Mouse (Mus musculus) bone marrow macrophage, adult 2 months (primary cell): Measurements from ENCODE around the gene Rnasel. TPM values are rescaled to one million over a fixed set of nuclear protein-coding genes. Genes with fewer than 3 reads are reported as not detected.

Experiments
- H3K27ac ChIP-seq: 2 replicates; pipeline ENCODE4 v1.5.1; 2012; ENCODE audit warnings: low read depth, low read length; ENCODE audit not compliant: insufficient read depth
- H3K4me1 ChIP-seq: 2 replicates; pipeline ENCODE4 v1.6.1; 2012; ENCODE audit warnings: low read length; ENCODE audit not compliant: control insufficient read depth, insufficient read depth
- H3K4me3 ChIP-seq: 2 replicates; pipeline ENCODE4 v1.5.1; 2012; ENCODE audit warnings: mild to moderate bottlenecking, low read length, moderate library complexity; ENCODE audit not compliant: insufficient read depth
- CTCF ChIP-seq: IDR thresholded peaks from 2 replicates; pipeline ENCODE4 v1.5.1; 2012; ENCODE audit warnings: low read depth, mild to moderate bottlenecking, low read length, moderate library complexity
- POLR2A ChIP-seq: IDR thresholded peaks from 2 replicates; pipeline ENCODE4 v1.6.1; 2012; ENCODE audit warnings: mild to moderate bottlenecking, low read depth, low read length, borderline replicate concordance
- polyA plus RNA-seq: library from polyadenylated mRNA; stranded (reverse); fragments of >200 nt; gene quantifications from 2 replicates; pipeline ENCODE4 v1.2.4, GENCODE M21; 2012; ENCODE audit not compliant: missing spikeins, insufficient read depth, insufficient read length

Rnasel gene
- polyA plus RNA-seq, 1 experiment: 119 TPM

DNA sequence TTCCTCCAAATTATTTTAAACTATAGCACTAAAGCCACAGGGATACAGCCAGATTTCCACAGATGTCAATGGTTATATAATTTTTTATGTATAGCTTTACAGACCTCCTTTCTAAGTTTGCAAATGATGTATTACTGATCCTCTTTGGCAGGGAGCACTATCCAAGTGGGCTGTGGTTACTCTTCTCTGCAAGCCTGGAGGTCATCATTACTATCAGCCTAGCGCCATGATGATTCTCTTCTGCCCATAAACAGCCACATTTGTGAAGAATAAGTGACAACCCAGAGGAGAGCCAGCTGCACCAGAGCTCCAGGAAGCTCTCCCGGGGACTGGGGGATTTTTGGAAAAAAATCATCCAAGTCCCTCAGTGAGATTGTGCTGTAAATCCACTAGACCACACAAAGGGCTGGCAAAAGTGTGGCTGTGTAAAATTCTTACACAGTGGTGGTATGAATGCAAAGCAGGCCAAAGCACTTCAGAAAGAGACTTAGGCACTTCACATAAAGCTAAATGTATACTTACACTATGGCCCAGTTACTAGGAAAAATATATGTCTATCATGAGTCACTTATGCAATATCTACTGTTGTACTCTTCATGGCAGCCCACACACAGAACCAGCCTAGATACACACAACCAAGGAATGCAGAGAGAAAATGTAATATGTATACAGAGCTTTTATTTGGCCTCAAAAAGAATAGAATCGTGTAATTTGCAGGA, 37.5 kb upstream of the Rnasel start:
- TF ChIP-seq CTCF (no peak), POLR2A (no peak)
- no peak overlapping the region for H3K27ac ChIP-seq
- no peaks in the 10 kb centered on the region for H3K4me1 ChIP-seq
- H3K4me3 ChIP-seq: no peak overlapping the region

DNA sequence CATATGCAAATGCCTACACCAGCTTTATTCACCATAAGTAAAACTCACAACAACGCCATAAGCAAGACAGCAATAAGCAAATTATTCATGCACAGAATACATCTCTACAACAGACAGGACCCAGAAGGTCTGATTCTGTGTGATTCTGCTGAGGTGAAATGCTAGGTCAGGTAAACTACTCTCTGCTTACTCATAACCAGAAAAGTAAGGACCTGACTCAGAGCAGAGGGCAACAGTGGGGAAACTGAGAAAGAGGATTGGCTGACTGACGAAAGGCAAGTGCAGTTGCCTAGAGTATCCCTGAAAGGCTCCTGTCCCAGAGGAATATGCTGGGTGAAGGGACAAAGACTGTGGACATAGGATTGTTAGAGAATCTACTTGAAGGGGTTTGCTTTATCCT, 36.6 kb upstream of the Rnasel start:
- H3K27ac ChIP-seq: no peak overlapping the region
- H3K4me1 ChIP-seq: no peaks in the 10 kb centered on the region
- H3K4me3 ChIP-seq: no peak overlapping the region
- TF ChIP-seq CTCF (no peak), POLR2A (no peak)

DNA sequence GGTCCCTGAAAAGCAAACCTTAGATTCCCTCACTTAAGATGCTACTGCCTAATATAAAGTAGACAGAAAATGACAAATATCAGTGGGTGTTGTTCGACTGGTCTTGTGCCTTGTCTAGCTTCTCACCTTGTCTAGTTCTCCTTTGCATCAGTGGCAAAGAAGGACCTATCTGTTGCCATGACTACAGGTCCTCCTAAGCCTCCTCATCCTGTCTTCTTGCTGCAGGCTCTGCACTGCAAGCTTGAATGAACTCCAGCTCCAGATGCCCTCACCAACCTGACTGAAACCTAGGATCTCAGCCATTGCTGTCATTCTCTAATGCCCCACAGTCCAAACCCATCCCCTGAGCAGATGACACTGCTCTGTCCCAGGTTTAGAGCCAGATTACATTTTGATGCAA, 31.2 kb upstream of the Rnasel start:
- Histone ChIP-seq H3K4me1 (no peaks in the 10 kb centered on the region), H3K4me3 (no peak overlapping the region), H3K27ac (no peak overlapping the region)
- no peak for TF ChIP-seq CTCF
- TF ChIP-seq POLR2A: no peak

DNA sequence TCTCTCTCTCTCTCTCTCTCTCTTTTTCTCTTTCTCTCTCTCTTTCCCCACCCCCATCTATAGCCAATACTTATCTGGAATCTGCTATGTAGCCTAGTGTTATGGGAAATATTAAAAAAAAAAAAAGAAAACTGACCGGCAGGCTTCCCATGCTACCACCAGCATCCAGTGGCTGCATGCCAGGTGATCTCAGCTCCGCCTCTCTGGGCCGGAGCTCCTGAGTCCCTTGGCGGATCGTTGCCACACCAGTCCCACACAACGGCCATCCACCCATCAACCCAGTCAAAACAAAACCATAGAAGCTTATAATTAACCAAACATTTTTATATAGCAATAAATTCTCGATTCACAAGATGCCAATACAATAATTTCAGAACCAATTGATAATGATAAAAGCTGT, 28.3 kb upstream of the Rnasel start:
- Histone ChIP-seq H3K27ac (no peak overlapping the region), H3K4me1 (no peaks in the 10 kb centered on the region), H3K4me3 (no peak overlapping the region)
- no peak for TF ChIP-seq POLR2A
- no peak for TF ChIP-seq CTCF

DNA sequence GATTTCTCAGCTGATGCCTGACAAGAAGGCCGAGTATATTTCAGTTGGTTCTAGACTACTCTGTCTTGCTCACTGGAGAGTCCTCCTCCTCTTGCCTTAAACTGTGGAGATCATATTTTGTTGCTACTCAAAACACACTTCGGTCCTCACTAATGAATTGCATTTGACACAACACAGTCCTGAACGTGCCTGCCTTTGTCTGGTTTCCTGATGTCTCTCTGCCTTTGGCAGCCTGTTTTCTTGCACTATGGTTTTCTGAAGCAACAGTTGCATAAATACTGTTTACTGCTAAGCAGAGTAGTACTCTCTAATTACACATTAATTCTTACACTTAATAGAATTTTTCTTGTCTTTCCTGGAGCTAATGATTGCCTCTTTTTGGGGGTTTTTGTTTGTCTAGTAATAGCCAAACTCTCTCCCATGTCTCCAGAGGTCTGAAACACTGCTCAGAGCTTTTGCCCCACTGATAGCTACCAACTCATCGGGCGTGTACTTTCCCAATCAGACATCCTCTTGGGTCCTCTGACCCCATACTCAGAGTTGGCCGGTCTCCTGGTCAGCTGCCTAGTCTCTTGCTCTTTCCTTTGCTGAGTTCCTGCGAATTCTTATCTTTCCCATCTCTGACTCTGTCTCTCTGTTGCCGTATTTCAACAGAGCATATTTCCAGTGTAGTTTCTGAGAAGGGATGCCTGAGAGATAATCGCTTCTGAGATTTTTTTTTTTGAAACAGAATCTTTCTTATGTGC, 27.5 kb upstream of the Rnasel start:
- Histone ChIP-seq H3K27ac (no peak overlapping the region), H3K4me3 (no peak overlapping the region), H3K4me1 (no peaks in the 10 kb centered on the region)
- TF ChIP-seq CTCF: no peak
- no peak for TF ChIP-seq POLR2A

DNA sequence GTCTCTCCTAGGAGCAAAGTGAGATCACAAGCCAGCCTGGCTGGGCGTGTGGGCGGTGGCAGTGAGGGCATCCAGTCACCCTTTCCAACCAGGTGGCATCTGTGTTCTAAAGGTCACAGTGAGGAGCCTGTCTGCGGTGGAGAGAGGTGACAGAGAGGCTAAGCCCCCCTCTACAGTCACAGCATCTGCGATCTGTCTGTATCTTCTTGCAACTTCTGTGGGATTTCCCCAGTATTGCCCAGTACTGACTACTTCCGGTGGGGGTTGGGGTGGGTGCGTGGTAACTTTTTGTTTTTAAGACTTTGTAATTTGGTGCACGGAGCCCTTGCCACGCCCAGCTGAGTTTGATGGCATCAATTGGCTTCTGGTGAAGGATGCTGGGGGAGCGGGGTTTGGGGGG, 25.8 kb upstream of the Rnasel start:
- H3K4me3 ChIP-seq: no peak overlapping the region
- H3K4me1 ChIP-seq: no peaks in the 10 kb centered on the region
- no peak overlapping the region for H3K27ac ChIP-seq
- TF ChIP-seq CTCF (no peak), POLR2A (no peak)

DNA sequence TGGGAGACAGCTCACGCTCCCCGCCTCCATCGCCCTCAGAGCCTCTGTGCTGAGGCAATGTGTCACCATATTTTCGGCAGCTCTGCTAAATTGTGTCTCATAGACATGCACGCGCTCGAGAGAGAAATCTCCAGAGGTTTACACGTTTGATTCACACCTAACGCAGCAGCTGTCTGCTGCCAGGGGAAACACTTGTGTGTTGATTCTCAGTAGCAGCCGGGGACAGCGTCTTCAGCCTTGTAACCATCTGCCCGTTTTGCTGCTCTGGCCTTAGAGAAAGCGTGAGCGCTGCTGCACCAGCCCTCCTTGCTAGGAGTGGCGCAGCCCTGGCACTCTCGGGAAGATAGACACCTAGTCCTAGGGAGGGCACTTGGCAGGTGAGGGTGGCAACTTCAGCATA, 22.6 kb upstream of the Rnasel start:
- TF ChIP-seq POLR2A: no peak
- TF ChIP-seq CTCF: no peak
- Histone ChIP-seq H3K4me3 (no peak overlapping the region), H3K4me1 (no peaks in the 10 kb centered on the region), H3K27ac (no peak overlapping the region)

DNA sequence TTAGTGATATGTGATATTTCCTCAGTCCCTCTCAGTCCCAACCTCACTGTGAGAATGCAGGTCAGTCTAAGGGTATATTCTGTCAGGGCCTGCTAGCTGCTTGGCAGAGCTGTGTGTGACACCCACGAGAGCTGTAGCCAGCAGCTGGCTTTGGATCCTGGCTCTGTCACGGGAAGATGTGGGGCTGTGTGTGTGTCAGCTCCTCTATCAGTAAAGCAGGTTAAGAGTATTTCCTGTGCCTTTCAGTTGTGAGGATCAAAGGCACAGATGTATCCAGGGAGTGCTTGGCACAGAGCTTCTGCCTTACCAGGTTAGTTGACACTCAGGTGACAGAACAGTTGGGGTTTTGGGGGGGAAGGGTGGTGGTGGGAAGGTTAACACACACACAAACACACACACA, 19.4 kb upstream of the Rnasel start:
- Histone ChIP-seq H3K27ac (no peak overlapping the region), H3K4me1 (no peaks in the 10 kb centered on the region), H3K4me3 (no peak overlapping the region)
- no peak for TF ChIP-seq CTCF
- TF ChIP-seq POLR2A: no peak

DNA sequence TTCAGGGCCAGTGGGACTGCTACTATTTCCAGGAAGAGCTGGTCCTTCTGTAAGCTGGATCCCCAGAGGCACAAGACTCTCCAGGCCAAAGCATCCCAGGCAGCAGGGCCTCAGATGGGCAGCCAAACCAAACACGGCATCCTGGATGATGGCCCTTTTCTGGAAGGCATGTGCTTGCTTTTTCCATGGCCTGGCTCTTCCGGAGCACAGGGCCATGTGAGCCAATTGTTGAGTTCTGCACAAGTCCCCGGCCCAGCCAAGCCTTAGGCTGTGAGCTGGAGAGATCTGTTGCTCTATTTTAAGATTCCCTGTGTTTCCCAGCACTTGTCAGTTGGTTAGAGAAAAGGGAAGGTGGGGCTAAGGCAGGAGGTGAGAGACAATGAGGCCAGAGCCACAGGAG, 18.6 kb upstream of the Rnasel start:
- no peak overlapping the region for H3K4me3 ChIP-seq
- H3K4me1 ChIP-seq: no peaks in the 10 kb centered on the region
- TF ChIP-seq POLR2A (no peak), CTCF (no peak)
- no peak overlapping the region for H3K27ac ChIP-seq

DNA sequence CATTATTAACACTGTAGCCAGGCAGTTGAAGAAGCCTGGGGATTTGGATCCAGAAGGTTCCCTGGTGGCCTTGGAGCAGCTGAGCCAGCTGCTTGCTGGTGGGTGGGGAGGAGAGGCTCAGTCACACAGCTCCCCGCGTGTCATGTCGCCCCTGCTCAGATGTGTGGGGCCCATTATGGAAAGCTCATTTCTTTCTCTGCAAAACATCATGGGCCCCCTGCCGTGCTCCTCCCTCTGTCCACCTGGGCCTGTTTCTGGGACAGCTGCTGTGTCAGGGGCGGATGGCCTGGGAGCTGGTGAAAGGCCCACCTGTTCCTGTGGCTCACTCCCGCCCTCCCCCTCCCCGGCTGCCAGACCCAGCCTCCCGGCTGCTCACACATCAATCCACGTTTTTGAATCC, 16.0 kb upstream of the Rnasel start:
- Histone ChIP-seq H3K27ac (no peak overlapping the region), H3K4me1 (no peaks in the 10 kb centered on the region), H3K4me3 (no peak overlapping the region)
- TF ChIP-seq CTCF: no peak
- no peak for TF ChIP-seq POLR2A
